Mouse (Mus musculus): ENCODE data around the gene Gtpbp3. TPM values are rescaled to one million over a fixed set of nuclear protein-coding genes. Genes with fewer than 3 reads are reported as not detected.

Gene Gtpbp3
- 10 to 100 TPM; 16.4 to 24.2 TPM for polyA plus RNA-seq (2012; fragmentation: generic; extraction: Trizol)

GRCm38 (mm10) chr8:71487691-71488445, at the start of gene Gtpbp3:
Gtpbp3 (plus strand) TSS chr8:71488103.

GRCm38 (mm10) chr8:71463188-71464033, 24.5 kb upstream of the Gtpbp3 start, which contains the start of gene Abhd8:
Abhd8 (minus strand) TSS chr8:71463655.

GRCm38 (mm10) chr8:71464513-71465500, 23.1 kb upstream of the Gtpbp3 start, which contains the start of gene Mrpl34:
Mrpl34 (plus strand) TSS chr8:71464959.

GRCm38 (mm10) chr8:71468916-71469315, 19.0 kb upstream of the Gtpbp3 start, which contains the start of gene Dda1:
Dda1 (plus strand) TSS chr8:71469199.

GRCm38 (mm10) chr8:71485142-71486135, 2.5 kb upstream of the Gtpbp3 start, which contains the start of gene Ano8:
Ano8 (minus strand) TSS chr8:71485963.

GRCm38 (mm10) chr8:71511644-71512043, 23.7 kb downstream of the Gtpbp3 start, which contains the start of gene Plvap:
Plvap (minus strand) TSS chr8:71511752.

GRCm38 (mm10) chr8:71525226-71526050, 37.5 kb downstream of the Gtpbp3 start, which contains the start of gene Ccdc194:
Ccdc194 (minus strand) TSS chr8:71525711.

GRCm38 (mm10) chr8:71537028-71537867, 49.3 kb downstream of the Gtpbp3 start, which contains the start of gene Bst2:
Bst2 (minus strand) TSS chr8:71537456.

GRCm38 (mm10) chr8:71542632-71543343, 54.9 kb downstream of the Gtpbp3 start, which contains the start of gene Mvb12a:
Mvb12a (plus strand) TSS chr8:71542922.

Other genes with a start within 250 kb of the Gtpbp3 start
- 10 to 100 TPM; 16.6 to 39.5 TPM for gene Myo9b, start 215.4 kb upstream of the Gtpbp3 start, polyA plus RNA-seq (2012; fragmentation: generic; extraction: Trizol)
- 10 to 100 TPM; 22.8 to 26.1 TPM for gene Haus8, start 215.2 kb upstream of the Gtpbp3 start, polyA plus RNA-seq (2012; fragmentation: generic; extraction: Trizol)
- 100 to 1,000 TPM; 189 to 219 TPM for gene Use1, start 121.3 kb upstream of the Gtpbp3 start, polyA plus RNA-seq (2012; fragmentation: generic; extraction: Trizol)
- 10 to 100 TPM; 22.1 to 26.8 TPM for gene Ocel1, start 116.8 kb upstream of the Gtpbp3 start, polyA plus RNA-seq (2012; fragmentation: generic; extraction: Trizol)
- 10 to 100 TPM; 49.2 to 58.0 TPM for gene Nr2f6, start 106.1 kb upstream of the Gtpbp3 start, polyA plus RNA-seq (2012; fragmentation: generic; extraction: Trizol)
- gene Ushbp1, start 92.3 kb upstream of the Gtpbp3 start, polyA plus RNA-seq (2012; fragmentation: generic; extraction: Trizol) = under 1 TPM in 1 of 2 experiments, not detected in 1; 0.08 TPM
- gene Babam1, start 91.2 kb upstream of the Gtpbp3 start, polyA plus RNA-seq (2012; fragmentation: generic; extraction: Trizol) = 100 to 1,000 TPM; 111 to 146 TPM
- gene Ankle1, start 82.1 kb upstream of the Gtpbp3 start, polyA plus RNA-seq (2012; fragmentation: generic; extraction: Trizol) = 10 to 100 TPM in 1 of 2 experiments, 1 to 10 TPM in 1; 5.8 to 17.1 TPM
- 100 to 1,000 TPM in 1 of 2 experiments, 10 to 100 TPM in 1; 62.4 to 135 TPM for gene Abhd8, start 24.4 kb upstream of the Gtpbp3 start, polyA plus RNA-seq (2012; fragmentation: generic; extraction: Trizol)
- gene Mrpl34, start 23.1 kb upstream of the Gtpbp3 start, polyA plus RNA-seq (2012; fragmentation: generic; extraction: Trizol) = 100 to 1,000 TPM in 1 of 2 experiments, 10 to 100 TPM in 1; 85.2 to 111 TPM
- 10 to 100 TPM; 60.9 to 90.0 TPM for gene Dda1, start 18.9 kb upstream of the Gtpbp3 start, polyA plus RNA-seq (2012; fragmentation: generic; extraction: Trizol)
- 10 to 100 TPM in 1 of 2 experiments, 1 to 10 TPM in 1; 4.6 to 25.7 TPM for gene Ano8, start 2.1 kb upstream of the Gtpbp3 start, polyA plus RNA-seq (2012; fragmentation: generic; extraction: Trizol)
- gene Plvap, start 23.6 kb downstream of the Gtpbp3 start, polyA plus RNA-seq (2012; fragmentation: generic; extraction: Trizol) = 1 to 10 TPM in 1 of 2 experiments, under 1 TPM in 1; 0.33 to 1.3 TPM
- gene Ccdc194, start 37.6 kb downstream of the Gtpbp3 start, polyA plus RNA-seq (2012; fragmentation: generic; extraction: Trizol) = under 1 TPM; 0.01 to 0.32 TPM
- 10 to 100 TPM; 11.1 to 98.6 TPM for gene Bst2, start 49.4 kb downstream of the Gtpbp3 start, polyA plus RNA-seq (2012; fragmentation: generic; extraction: Trizol)
- gene Mvb12a, start 54.8 kb downstream of the Gtpbp3 start, polyA plus RNA-seq (2012; fragmentation: generic; extraction: Trizol) = 100 to 1,000 TPM; 101 to 142 TPM
- not detected for gene Tmem221, start 70.8 kb downstream of the Gtpbp3 start, polyA plus RNA-seq (2012; fragmentation: generic; extraction: Trizol)
- gene Nxnl1, start 78.5 kb downstream of the Gtpbp3 start, polyA plus RNA-seq (2012; fragmentation: generic; extraction: Trizol) = under 1 TPM in 1 of 2 experiments, not detected in 1; 0.04 TPM
- 10 to 100 TPM; 10.5 to 16.2 TPM for gene Slc27a1, start 80.8 kb downstream of the Gtpbp3 start, polyA plus RNA-seq (2012; fragmentation: generic; extraction: Trizol)
- 100 to 1,000 TPM; 229 to 539 TPM for gene Pgls, start 104.1 kb downstream of the Gtpbp3 start, polyA plus RNA-seq (2012; fragmentation: generic; extraction: Trizol)
- gene Fam129c, start 109.5 kb downstream of the Gtpbp3 start, polyA plus RNA-seq (2012; fragmentation: generic; extraction: Trizol) = 1 to 10 TPM in 1 of 2 experiments, under 1 TPM in 1; 0.47 to 4.4 TPM
- 10 to 100 TPM; 23.2 to 50.3 TPM for gene Colgalt1, start 122.9 kb downstream of the Gtpbp3 start, polyA plus RNA-seq (2012; fragmentation: generic; extraction: Trizol)
- gene Unc13a, start 183.7 kb downstream of the Gtpbp3 start, polyA plus RNA-seq (2012; fragmentation: generic; extraction: Trizol) = under 1 TPM; 0.51 to 0.96 TPM
- gene Jak3, start 188.2 kb downstream of the Gtpbp3 start, polyA plus RNA-seq (2012; fragmentation: generic; extraction: Trizol) = 1 to 10 TPM; 1.3 to 4.2 TPM
- gene Insl3, start 201.1 kb downstream of the Gtpbp3 start, polyA plus RNA-seq (2012; fragmentation: generic; extraction: Trizol) = 1 to 10 TPM in 1 of 2 experiments, under 1 TPM in 1; 0.28 to 2.8 TPM
- not detected for gene B3gnt3, start 213.7 kb downstream of the Gtpbp3 start, polyA plus RNA-seq (2012; fragmentation: generic; extraction: Trizol)
- gene Fcho1, start 237.6 kb downstream of the Gtpbp3 start, polyA plus RNA-seq (2012; fragmentation: generic; extraction: Trizol) = under 1 TPM in 1 of 2 experiments, not detected in 1; 0.01 TPM

All from C3H10T1/2 (cell line).